Mouse (Mus musculus) heart, embryonic 12.5 days (tissue): ENCODE measurements around the gene Uvrag. TPM values are rescaled to one million over a fixed set of nuclear protein-coding genes. Genes with fewer than 3 reads are reported as not detected.

Experiments
- ATAC-seq: fragments of 200-750 bp; cut with Nextera tagmentation; 2 replicates; pipeline ENCODE4 v1.8.0; 2017; ENCODE audit warnings: moderate TSS enrichment, moderate library complexity; ENCODE audit not compliant: insufficient number of reproducible peaks, low FRiP score
- H3K27ac ChIP-seq: fragments of 300-500 bp; sonication (generic); 2 replicates; pipeline ENCODE4 v1.5.1; 2016; ENCODE audit warnings: mild to moderate bottlenecking, moderate library complexity; ENCODE audit not compliant: poor library complexity, severe bottlenecking
- H3K27me3 ChIP-seq: fragments of 300-500 bp; sonication (generic); replicated peaks from 2 replicates; pipeline ENCODE4 v1.6.1; 2016; ENCODE audit warnings: mild to moderate bottlenecking, moderate library complexity
- H3K36me3 ChIP-seq: fragments of 300-500 bp; sonication (generic); 2 replicates; pipeline ENCODE4 v1.6.1; 2016; ENCODE audit warnings: mild to moderate bottlenecking, moderate library complexity
- H3K4me1 ChIP-seq: fragments of 300-500 bp; sonication (generic); replicated peaks from 2 replicates; pipeline ENCODE4 v1.6.1; 2016; ENCODE audit warnings: mild to moderate bottlenecking
- H3K4me2 ChIP-seq: fragments of 300-500 bp; sonication (generic); 2 replicates; pipeline ENCODE4 v1.6.1; 2016; ENCODE audit warnings: mild to moderate bottlenecking, moderate library complexity
- H3K4me3 ChIP-seq: fragments of 300-500 bp; sonication (generic); 2 replicates; pipeline ENCODE4 v1.5.1; 2016; ENCODE audit warnings: mild to moderate bottlenecking
- H3K9ac ChIP-seq: fragments of 300-500 bp; sonication (generic); 2 replicates; pipeline ENCODE4 v1.6.1; 2016; ENCODE audit warnings: mild to moderate bottlenecking, moderate library complexity
- H3K9me3 ChIP-seq: fragments of 300-500 bp; sonication (generic); replicated peaks from 2 replicates; pipeline ENCODE4 v1.6.1; 2016; ENCODE audit warnings: mild to moderate bottlenecking, moderate library complexity
- WGBS: fragments of 180-500 bp; shearing (Covaris S2); methylation state at CpG from one replicate; pipeline ENCODE4 v1.1.7; 2016; 5-methylcytosine and 5-hydroxymethylcytosine counted together
- polyA plus RNA-seq: library from polyadenylated mRNA; unstranded; fragments of >200 nt; fragmentation: Nextera tagmentation; extraction: Ambion mirVana; gene quantifications from 2 replicates; pipeline ENCODE4 v1.2.1, GENCODE M21; 2016

The Uvrag gene
- polyA plus RNA-seq, 1 experiment from 2014 or later, result 19.6 TPM

- no peak for ATAC-seq
- no peak overlapping the region for H3K9ac ChIP-seq
Measured at GRCm38 (mm10) chr7:99059934-99060333, 81.0 kb downstream of the Uvrag start.

GRCm38 (mm10) chr7:99057053-99057630 lies 83.8 kb downstream of the Uvrag start:
- Histone ChIP-seq H3K4me3 (no peak overlapping the region), H3K27me3 (no peaks in the 10 kb centered on the region), H3K9ac (no peak overlapping the region), H3K36me3 (peaks cover 14% of the 10 kb centered on the region), H3K27ac (no peak overlapping the region), H3K4me1 (peaks cover 14% of the 10 kb centered on the region), H3K9me3 (peaks cover 9% of the 10 kb centered on the region), H3K4me2 (no peak overlapping the region)
- no peak for ATAC-seq
- 77% methylated on average over 17 of the region's 17 CpGs for WGBS

More at GRCm38 (mm10) chr7:99059934-99060333, 81.0 kb downstream of the Uvrag start:
- 88% methylated on average over 8 of the region's 8 CpGs for WGBS
- Histone ChIP-seq H3K27ac (no peak overlapping the region), H3K4me3 (no peak overlapping the region), H3K4me1 (peaks cover 8% of the 10 kb centered on the region), H3K9me3 (no peaks in the 10 kb centered on the region), H3K36me3 (0 out of 2 replicates have a peak, but pooled peaks cover 3% of the 10 kb centered on the region), H3K27me3 (no peaks in the 10 kb centered on the region), H3K4me2 (no peak overlapping the region)

- no peak overlapping the region for H3K27ac ChIP-seq
- no peak overlapping the region for H3K4me3 ChIP-seq
- WGBS, result 79% methylated on average over 4 of the region's 4 CpGs
- ATAC-seq, result no peak
- peaks cover 9% of the 10 kb centered on the region for H3K9me3 ChIP-seq
- no peak overlapping the region for H3K4me2 ChIP-seq
- H3K36me3 ChIP-seq, result peaks cover 21% of the 10 kb centered on the region
- no peak overlapping the region for H3K9ac ChIP-seq
- peaks cover 22% of the 10 kb centered on the region for H3K4me1 ChIP-seq
- H3K27me3 ChIP-seq, result no peaks in the 10 kb centered on the region
Measured at GRCm38 (mm10) chr7:99053626-99054025, 87.3 kb downstream of the Uvrag start.

- Histone ChIP-seq H3K36me3 (peaks cover 26% of the 10 kb centered on the region), H3K27me3 (no peaks in the 10 kb centered on the region), H3K4me2 (no peak overlapping the region), H3K4me1 (peaks cover 22% of the 10 kb centered on the region), H3K9me3 (peaks cover 9% of the 10 kb centered on the region), H3K27ac (peak overlapping the region; percentile 23; the same call in 1 of the 2 replicates), H3K4me3 (no peak overlapping the region), H3K9ac (no peak overlapping the region)
- ATAC-seq, result no peak
- WGBS, result 82% methylated on average over 6 of the region's 6 CpGs
Measured at GRCm38 (mm10) chr7:99052471-99053241, 88.3 kb downstream of the Uvrag start.

- 68% methylated on average over 1 of the region's 1 CpGs for WGBS
- Histone ChIP-seq H3K27ac (peak overlapping the region; percentile 12; the same call in 1 of the 2 replicates), H3K4me1 (peaks cover 31% of the 10 kb centered on the region), H3K36me3 (peaks cover 26% of the 10 kb centered on the region), H3K27me3 (no peaks in the 10 kb centered on the region), H3K9me3 (peaks cover 9% of the 10 kb centered on the region), H3K4me2 (no peak overlapping the region), H3K9ac (no peak overlapping the region; the same call in 1 of the 2 replicates), H3K4me3 (no peak overlapping the region)
- ATAC-seq, result no peak
Measured at GRCm38 (mm10) chr7:99050882-99051281, 90.1 kb downstream of the Uvrag start.

GRCm38 (mm10) chr7:99049897-99050296 lies 91.0 kb downstream of the Uvrag start:
- no peak overlapping the region for H3K4me2 ChIP-seq
- no peak overlapping the region for H3K4me3 ChIP-seq
- ATAC-seq, result no peak
- WGBS, result 82% methylated on average over 3 of the region's 3 CpGs
- H3K9ac ChIP-seq, result no peak overlapping the region
- H3K27me3 ChIP-seq, result no peaks in the 10 kb centered on the region
- no peak overlapping the region for H3K27ac ChIP-seq
- H3K9me3 ChIP-seq, result peaks cover 9% of the 10 kb centered on the region
- peaks cover 40% of the 10 kb centered on the region for H3K4me1 ChIP-seq
- H3K36me3 ChIP-seq, result peaks cover 23% of the 10 kb centered on the region

- no peak overlapping the region for H3K4me2 ChIP-seq
- no peaks in the 10 kb centered on the region for H3K27me3 ChIP-seq
- H3K9me3 ChIP-seq, result no peaks in the 10 kb centered on the region
- peaks cover 49% of the 10 kb centered on the region for H3K4me1 ChIP-seq
- no peak overlapping the region for H3K9ac ChIP-seq
- H3K4me3 ChIP-seq, result no peak overlapping the region
- peaks cover 12% of the 10 kb centered on the region for H3K36me3 ChIP-seq
- 79% methylated on average over 11 of the region's 11 CpGs for WGBS
- no peak for ATAC-seq
- no peak overlapping the region for H3K27ac ChIP-seq
Measured at GRCm38 (mm10) chr7:99046545-99047206, 94.3 kb downstream of the Uvrag start.

- no peak overlapping the region for H3K27ac ChIP-seq
- 51% methylated on average over 6 of the region's 6 CpGs for WGBS
- no peak overlapping the region for H3K9ac ChIP-seq
- H3K4me2 ChIP-seq, result no peak overlapping the region
- H3K27me3 ChIP-seq, result no peaks in the 10 kb centered on the region
- H3K4me3 ChIP-seq, result no peak overlapping the region
- peaks cover 12% of the 10 kb centered on the region for H3K36me3 ChIP-seq
- H3K9me3 ChIP-seq, result no peaks in the 10 kb centered on the region
- peaks cover 42% of the 10 kb centered on the region for H3K4me1 ChIP-seq
- ATAC-seq, result no peak
Measured at GRCm38 (mm10) chr7:99045525-99045924, 95.4 kb downstream of the Uvrag start.

GRCm38 (mm10) chr7:99043923-99044322 lies 97.0 kb downstream of the Uvrag start:
- no peak overlapping the region for H3K27ac ChIP-seq
- ATAC-seq, result no peak

GRCm38 (mm10) chr7:99043322-99043721 lies 97.6 kb downstream of the Uvrag start:
- H3K4me3 ChIP-seq, result no peak overlapping the region
- no peaks in the 10 kb centered on the region for H3K9me3 ChIP-seq
- no peak for ATAC-seq
- peaks cover 5% of the 10 kb centered on the region for H3K36me3 ChIP-seq
- H3K9ac ChIP-seq, result no peak overlapping the region
- no peak overlapping the region for H3K27ac ChIP-seq
- H3K27me3 ChIP-seq, result no peaks in the 10 kb centered on the region
- H3K4me1 ChIP-seq, result peaks cover 44% of the 10 kb centered on the region
- no peak overlapping the region for H3K4me2 ChIP-seq
- 77% methylated on average over 3 of the region's 3 CpGs for WGBS

More at GRCm38 (mm10) chr7:99043923-99044322, 97.0 kb downstream of the Uvrag start:
- H3K27me3 ChIP-seq, result no peaks in the 10 kb centered on the region
- no peaks in the 10 kb centered on the region for H3K9me3 ChIP-seq
- no peak overlapping the region for H3K9ac ChIP-seq
- 24% methylated on average over 7 of the region's 7 CpGs for WGBS
- H3K4me2 ChIP-seq, result peak overlapping the region; percentile 6; the same call in 1 of the 2 replicates
- peaks cover 44% of the 10 kb centered on the region for H3K4me1 ChIP-seq
- no peak overlapping the region for H3K4me3 ChIP-seq
- H3K36me3 ChIP-seq, result peaks cover 8% of the 10 kb centered on the region

- H3K9ac ChIP-seq, result no peak overlapping the region
- no peak overlapping the region for H3K4me2 ChIP-seq
- no peak overlapping the region for H3K4me3 ChIP-seq
- H3K4me1 ChIP-seq, result peaks cover 40% of the 10 kb centered on the region
- H3K36me3 ChIP-seq, result no peaks in the 10 kb centered on the region
- 79% methylated on average over 9 of the region's 9 CpGs for WGBS
- H3K27me3 ChIP-seq, result no peaks in the 10 kb centered on the region
- H3K27ac ChIP-seq, result no peak overlapping the region
- ATAC-seq, result no peak
- H3K9me3 ChIP-seq, result no peaks in the 10 kb centered on the region
Measured at GRCm38 (mm10) chr7:99041818-99042217, 99.1 kb downstream of the Uvrag start.
